Mouse (Mus musculus): ENCODE results near the gene Pcyt1b. TPM values are rescaled to one million over a fixed set of nuclear protein-coding genes. Genes with fewer than 3 reads are reported as not detected.

The Pcyt1b gene
- 8.9 and 10.1 TPM in 2 replicates for polyA plus RNA-seq (2021; fragmentation: Nextera tagmentation)
- long read RNA-seq, experiment 1, full-length matches to known transcripts, result 17 of 41 reads
- long read RNA-seq, experiment 1, partial matches to known transcripts, result 19 of 41 reads
- long read RNA-seq, experiment 1, other reads (novel, unspliced or antisense), result 5 of 41 reads
- long read RNA-seq, experiment 2, full-length matches to known transcripts, result 3 of 16 reads
- long read RNA-seq, experiment 2, partial matches to known transcripts, result 12 of 16 reads
- long read RNA-seq, experiment 2, other reads (novel, unspliced or antisense), result 1 of 16 reads

DNA sequence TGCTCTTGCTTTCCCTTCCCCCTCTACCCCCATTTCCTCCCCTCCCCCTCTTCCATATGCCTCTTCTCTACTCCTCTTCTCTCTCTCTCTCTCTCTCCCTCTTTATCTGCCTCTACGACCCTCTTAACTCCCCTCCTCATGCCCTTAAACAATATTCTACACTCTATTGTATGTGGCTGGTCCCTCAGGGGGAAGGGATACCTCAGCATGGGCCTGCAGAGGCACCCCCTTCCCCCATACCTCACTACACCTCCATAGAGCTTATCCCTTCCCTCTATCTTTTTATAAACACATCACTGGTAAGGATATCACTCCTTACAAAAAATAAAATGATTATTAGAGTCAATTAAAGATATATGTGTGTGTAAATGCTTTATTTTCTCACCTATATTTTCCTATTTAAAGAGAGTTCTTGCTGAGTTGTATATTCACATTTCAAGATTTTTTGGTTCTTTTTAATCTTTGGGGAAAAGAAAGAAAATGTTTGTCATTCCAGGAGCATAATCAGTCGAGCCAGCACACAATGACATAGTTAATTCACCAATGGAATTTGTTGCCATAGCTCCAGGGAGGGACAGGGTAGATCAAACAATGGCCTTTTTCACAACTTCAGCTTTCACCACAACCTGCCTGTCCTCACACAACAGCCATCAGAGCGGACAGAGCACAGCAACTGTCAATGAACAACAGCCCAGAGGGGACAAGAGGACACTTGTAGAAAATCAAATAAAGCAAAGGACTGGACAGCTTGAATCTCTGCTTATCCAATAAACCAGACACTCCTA, at the start of gene Pcyt1b:
Gene Pcyt1b, plus strand, starts transcription at position 646 of the 785 bp plus-strand sequence.

DNA sequence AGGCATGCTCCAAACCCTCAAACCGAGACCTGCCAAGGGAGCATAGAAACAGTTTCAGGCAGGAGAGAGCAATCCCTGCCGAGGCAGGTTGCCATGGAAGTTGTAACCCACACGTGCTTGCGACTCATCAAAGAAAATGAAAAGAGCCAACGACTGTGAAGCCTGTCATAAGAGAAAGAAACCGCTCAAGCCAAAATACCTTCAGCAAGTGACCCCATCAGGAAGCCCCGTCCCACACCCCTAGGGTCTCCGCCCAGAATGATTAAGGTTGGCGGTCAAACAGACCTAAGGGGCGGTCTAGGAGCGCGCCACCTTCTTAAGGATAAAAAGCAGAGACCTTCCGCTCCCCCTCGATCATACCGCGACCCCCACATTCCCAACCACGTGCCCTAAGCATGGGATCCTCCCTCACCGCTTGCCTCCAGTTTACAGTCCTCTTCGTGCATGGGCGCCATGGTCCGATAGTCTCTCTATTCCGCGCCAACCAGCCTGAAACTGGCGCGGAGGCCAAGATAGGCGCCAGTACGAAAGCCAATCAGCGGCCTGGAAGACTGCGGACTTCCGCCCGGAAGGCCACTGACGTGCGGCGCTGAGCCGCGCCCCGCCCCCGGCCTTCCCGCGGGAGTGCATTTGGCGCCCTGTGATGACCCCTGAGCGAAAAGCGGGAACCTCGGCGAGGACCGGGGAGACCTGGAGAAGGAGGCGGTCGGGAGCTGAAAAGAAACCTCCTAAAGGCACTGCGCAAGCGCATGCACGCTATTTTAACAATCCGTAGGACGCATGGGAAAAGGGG, 22.8 kb upstream of the Pcyt1b start, which contains the start of gene Pola1:
Gene Pola1, minus strand, starts transcription at position 499 of the 793 bp plus-strand sequence.

Other genes with a start within 250 kb of the Pcyt1b start
- 1.5 and 1.8 TPM in 2 replicates for gene Pola1, start 22.7 kb upstream of the Pcyt1b start, polyA plus RNA-seq (2021; fragmentation: Nextera tagmentation)
- gene Pdk3, start 177.3 kb downstream of the Pcyt1b start, polyA plus RNA-seq (2021; fragmentation: Nextera tagmentation), result 43.7 and 44.4 TPM in 2 replicates